ENCODE assay signal across 10 mouse cellular contexts in the genomic region with DNA sequence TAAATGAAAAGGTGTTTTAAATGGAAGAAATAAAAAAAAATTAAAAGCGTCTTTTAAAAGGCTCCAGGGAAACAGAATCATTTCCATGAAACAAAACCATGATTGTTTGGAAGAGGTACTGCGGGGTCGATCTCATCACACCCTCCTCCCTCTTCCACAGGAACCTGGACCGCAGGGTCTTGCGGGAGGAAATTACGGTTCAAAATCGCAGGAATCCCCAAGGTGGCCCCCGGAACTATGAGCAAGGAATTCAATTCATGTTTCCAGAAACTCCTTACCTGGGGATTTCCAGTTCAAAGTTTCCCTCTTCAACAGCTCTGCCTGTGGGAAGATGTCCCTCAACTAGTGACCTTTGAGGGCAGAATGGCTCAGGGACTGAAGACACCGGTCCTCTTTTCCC. TPM values are rescaled to one million over a fixed set of nuclear protein-coding genes. Genes with fewer than 3 reads are reported as not detected.
DNase-seq lines count a peak whose midpoint lies in the region; ATAC-seq and TF ChIP-seq lines count a peak whose summit lies in the region.
"Had no signal": no experiment of that assay in that cellular context is flagged by ENCODE, and none has a peak within 500 bp of the region (broad histone marks: within the 10 kb centered on the region; RNA-seq: fewer than 3 reads in every experiment).

No protein-coding gene starts in this region.

- H3K4me3 ChIP-seq in heart, embryonic 13.5 days: no peak overlapping the region
- peak overlapping the region; percentile 44 for H3K4me3 ChIP-seq in embryonic facial prominence, embryonic 10.5 days
- H3K4me3 ChIP-seq in limb, embryonic 14.5 days (replicated peaks; ENCODE audit: low read length): peak overlapping the region; percentile 9; the same call in 1 of the 2 replicates

- peak overlapping the region; percentile 66 for H3K4me2 ChIP-seq in heart, embryonic 13.5 days
- H3K4me2 ChIP-seq in limb, embryonic 14.5 days (replicated peaks; ENCODE audit: low read depth, low read length, severe bottlenecking): peak overlapping the region; percentile 46

- H3K4me1 ChIP-seq in heart, embryonic 13.5 days: peaks cover 60% of the 10 kb centered on the region
- peaks cover 87% of the 10 kb centered on the region for H3K4me1 ChIP-seq in embryonic facial prominence, embryonic 10.5 days
- peaks cover 55% of the 10 kb centered on the region for H3K4me1 ChIP-seq in limb, embryonic 14.5 days (ENCODE audit: control insufficient read depth, insufficient read depth, low read length)

- no peak for ATAC-seq in heart, embryonic 13.5 days (ENCODE audit: extremely low read depth, insufficient number of reproducible peaks, low FRiP score, low TSS enrichment)
- ATAC-seq in limb, embryonic 14.5 days (ENCODE audit: low FRiP score, low read depth): peak; percentile 41; the same call in 1 of the 2 replicates

- no peaks in the 10 kb centered on the region for H3K36me3 ChIP-seq in heart, embryonic 13.5 days
- no peaks in the 10 kb centered on the region for H3K36me3 ChIP-seq in embryonic facial prominence, embryonic 10.5 days (replicated peaks)
- H3K36me3 ChIP-seq in limb, embryonic 14.5 days (ENCODE audit: control insufficient read depth, insufficient read depth, low read length): no peaks in the 10 kb centered on the region

- H3K9me3 ChIP-seq in heart, embryonic 13.5 days: no peaks in the 10 kb centered on the region
- no peaks in the 10 kb centered on the region for H3K9me3 ChIP-seq in embryonic facial prominence, embryonic 10.5 days
- H3K9me3 ChIP-seq in limb, embryonic 14.5 days (ENCODE audit: control insufficient read depth, low read length): no peaks in the 10 kb centered on the region

- peaks cover 69% of the 10 kb centered on the region for H3K27me3 ChIP-seq in heart, embryonic 13.5 days (replicated peaks)
- H3K27me3 ChIP-seq in embryonic facial prominence, embryonic 10.5 days (replicated peaks; ENCODE audit: low read depth, poor library complexity, severe bottlenecking): peaks cover 59% of the 10 kb centered on the region
- no peaks in the 10 kb centered on the region for H3K27me3 ChIP-seq in limb, embryonic 14.5 days (ENCODE audit: control insufficient read depth, insufficient read depth, low read length)

- no peak overlapping the region for H3K9ac ChIP-seq in heart, embryonic 13.5 days
- H3K9ac ChIP-seq in limb, embryonic 14.5 days (ENCODE audit: low read depth, low read length, severe bottlenecking): no peak overlapping the region

- TF ChIP-seq POLR2A in limb, embryonic 14.5 days (IDR thresholded peaks at IDR 0.05; ENCODE audit: borderline replicate concordance, extremely low read depth, insufficient read depth, insufficient read length): no peak

- intact Hi-C loops in heart, postnatal 10 days (cut with DNase I): no loop called here

- 26% methylated on average over 9 of the region's 9 CpGs for WGBS in heart, embryonic 13.5 days
- 2% methylated on average over 9 of the region's 9 CpGs for WGBS in embryonic facial prominence, embryonic 10.5 days
- under 1% methylated on average over 9 of the region's 9 CpGs for WGBS in limb, embryonic 14.5 days

- no peak for DNase-seq in heart, postnatal 10 days
- DNase-seq in embryonic facial prominence, embryonic 10.5 days (ENCODE audit: low spot score): no peak
- DNase-seq in forelimb bud, embryonic 11.5 days (ENCODE audit: low read depth, low spot score): peak; percentile 59
- no peak for DNase-seq in limb, embryonic 14.5 days (ENCODE audit: low spot score)
- no peak for DNase-seq in spleen, postnatal 36 days (ENCODE audit: low spot score in 2 of 2)
- DNase-seq in retina, postnatal 1 day: no peak
- no peak for DNase-seq in right cerebral cortex, adult 18-20 months
- DNase-seq: B cell, adult 2 months; heart, postnatal 14 days had no signal

- no peak overlapping the region for H3K27ac ChIP-seq in heart, embryonic 13.5 days (replicated peaks)
- H3K27ac ChIP-seq in embryonic facial prominence, embryonic 10.5 days (replicated peaks): peak overlapping the region; percentile 91
- peak overlapping the region; percentile 72 for H3K27ac ChIP-seq in limb, embryonic 14.5 days (replicated peaks; ENCODE audit: low read depth, low read length)

RNA-seq across cellular contexts. Expression of a gene that starts 4.6 kb away (rescaled TPM):
- polyA plus RNA-seq in heart, embryonic 13.5 days (2015; fragmentation: Nextera tagmentation; extraction: Ambion mirVana): 0.05 and 0.07 TPM in 2 replicates
- not detected for total RNA-seq in heart, postnatal 10 days (2021)
- polyA plus RNA-seq in embryonic facial prominence, embryonic 10.5 days (2016; fragmentation: Nextera tagmentation; extraction: Ambion mirVana): 0.36 and 0.56 TPM in 2 replicates
- polyA plus RNA-seq in limb, embryonic 14.5 days (2012; rRNA removed): 0.11 and 0.24 TPM in 2 replicates
- 0.44 TPM in 1 of 2 replicates, not detected in the other for polyA plus RNA-seq in limb, embryonic 14.5 days (2014; fragmentation: Nextera tagmentation; extraction: Ambion mirVana)

RNA-seq across cellular contexts. Expression of a gene that starts 50.4 kb away (rescaled TPM):
- 0.78 and 1.8 TPM in 2 replicates for polyA plus RNA-seq in heart, embryonic 13.5 days (2015; fragmentation: Nextera tagmentation; extraction: Ambion mirVana)
- total RNA-seq in heart, postnatal 10 days (2021): under 1 TPM; 0.12 to 0.20 TPM
- polyA plus RNA-seq in embryonic facial prominence, embryonic 10.5 days (2016; fragmentation: Nextera tagmentation; extraction: Ambion mirVana): 33.6 and 47.2 TPM in 2 replicates
- 22.0 and 33.8 TPM in 2 replicates for polyA plus RNA-seq in limb, embryonic 14.5 days (2012; rRNA removed)
- 13.1 and 16.6 TPM in 2 replicates for polyA plus RNA-seq in limb, embryonic 14.5 days (2014; fragmentation: Nextera tagmentation; extraction: Ambion mirVana)
